Mouse (Mus musculus) MEL (cell line): ENCODE measurements around the gene Npcd. TPM values are rescaled to one million over a fixed set of nuclear protein-coding genes. Genes with fewer than 3 reads are reported as not detected.

Source experiments
- DNase-seq: peaks from one replicate; pipeline ENCODE4 v3.0.0; 2011; ENCODE audit warnings: low read depth, low spot score
- H3K27ac ChIP-seq: 2 replicates; pipeline ENCODE4 v1.5.1; 2012; ENCODE audit warnings: low read depth, mild to moderate bottlenecking, control low read depth, low read length, moderate library complexity; ENCODE audit not compliant: control insufficient read depth
- H3K27me3 ChIP-seq, 2 experiments: fragments of 150-350 bp in 1 of 2; sonication (generic) in 1 of 2; 2 replicates each; pipeline ENCODE4 v1.6.1; 2012; ENCODE audit warnings: low read length in 2 of 2, mild to moderate bottlenecking in 2 of 2, improper control_type of control experiment in 1 of 2, moderate library complexity in 1 of 2; ENCODE audit not compliant: insufficient read depth in 2 of 2, control insufficient read depth in 1 of 2
- H3K36me3 ChIP-seq, 2 experiments: 2 replicates each; pipeline ENCODE4 v1.6.1; 2012 to 2014; ENCODE audit warnings: low read length in 2 of 2, improper control_type of control experiment in 1 of 2, inconsistent platforms in 1 of 2, mild to moderate bottlenecking in 1 of 2; ENCODE audit not compliant: insufficient read depth in 2 of 2, control insufficient read depth in 1 of 2
- H3K4me1 ChIP-seq, 2 experiments: fragments of 150-350 bp in 1 of 2; sonication (generic) in 1 of 2; 2 replicates each; pipeline ENCODE4 v1.6.1; 2012; ENCODE audit warnings: low read length in 2 of 2, improper control_type of control experiment in 1 of 2, mild to moderate bottlenecking in 1 of 2; ENCODE audit not compliant: insufficient read depth in 2 of 2, control insufficient read depth in 1 of 2
- H3K4me3 ChIP-seq, 2 experiments: fragments of 150-350 bp in 1 of 2; sonication (generic) in 1 of 2; 2 replicates each; pipeline ENCODE4 v1.5.1; 2012; ENCODE audit warnings: low read depth in 2 of 2, low read length in 2 of 2, mild to moderate bottlenecking in 2 of 2, moderate library complexity in 2 of 2, control low read depth in 1 of 2, improper control_type of control experiment in 1 of 2; ENCODE audit not compliant: control insufficient read depth in 1 of 2, insufficient read depth in 1 of 2
- H3K79me2 ChIP-seq: 2 replicates; pipeline ENCODE4 v1.6.1; 2012; ENCODE audit warnings: mild to moderate bottlenecking, low read length, moderate library complexity; ENCODE audit not compliant: control insufficient read depth, poor library complexity, insufficient read depth
- H3K9ac ChIP-seq: 2 replicates; pipeline ENCODE4 v1.6.1; 2012; ENCODE audit warnings: low read depth, mild to moderate bottlenecking, control low read depth, low read length, moderate library complexity; ENCODE audit not compliant: control insufficient read depth, poor library complexity, severe bottlenecking
- H3K9me3 ChIP-seq: fragments of 150-350 bp; sonication (generic); replicated peaks from 2 replicates; pipeline ENCODE4 v1.6.1; 2012; ENCODE audit warnings: mild to moderate bottlenecking, low read length, improper control_type of control experiment, moderate library complexity; ENCODE audit not compliant: insufficient read depth
- CHD2 ChIP-seq: IDR thresholded peaks from 2 replicates; pipeline ENCODE4 v1.6.1; 2011; ENCODE audit warnings: low read length, improper control_type of control experiment
- CTCF ChIP-seq, 3 experiments: IDR thresholded peaks in 2 of 3; conservative IDR thresholded peaks in 1 of 3; 2 replicates each; pipeline ENCODE4 v1.5.1; 2011 to 2012; ENCODE audit warnings: low read length in 3 of 3, low read depth in 2 of 3, mild to moderate bottlenecking in 2 of 3, improper control_type of control experiment in 1 of 3, inconsistent platforms in 1 of 3, mixed read lengths in 1 of 3, moderate library complexity in 1 of 3; ENCODE audit not compliant: control insufficient read depth in 1 of 3, insufficient read depth in 1 of 3, poor library complexity in 1 of 3, severe bottlenecking in 1 of 3
- ELF1 ChIP-seq: IDR thresholded peaks from 2 replicates; pipeline ENCODE4 v1.6.1; 2014; ENCODE audit warnings: low read depth, mild to moderate bottlenecking, inconsistent platforms, low read length, improper control_type of control experiment, moderate library complexity
- EP300 ChIP-seq, 2 experiments: IDR thresholded peaks; 2 replicates each; pipeline ENCODE4 v1.6.1; 2011; ENCODE audit warnings: improper control_type of control experiment in 2 of 2, low read length in 2 of 2, low read depth in 1 of 2, mild to moderate bottlenecking in 1 of 2
- GABPA ChIP-seq: IDR thresholded peaks from 2 replicates; pipeline ENCODE4 v1.6.1; 2012; ENCODE audit warnings: low read depth, mild to moderate bottlenecking, inconsistent platforms, low read length, improper control_type of control experiment, moderate library complexity
- KAT2A ChIP-seq: conservative IDR thresholded peaks from 2 replicates; pipeline ENCODE4 v1.6.1; 2012; ENCODE audit warnings: low read depth, low read length, improper control_type of control experiment, inconsistent platforms
- MAFK ChIP-seq: IDR thresholded peaks from 2 replicates; pipeline ENCODE4 v1.6.1; 2011; ENCODE audit warnings: low read depth, mild to moderate bottlenecking, low read length, improper control_type of control experiment, borderline replicate concordance
- MEF2A ChIP-seq: IDR thresholded peaks from 2 replicates; pipeline ENCODE4 v1.6.1; 2014; ENCODE audit warnings: low read depth, mild to moderate bottlenecking, inconsistent platforms, low read length, improper control_type of control experiment; ENCODE audit not compliant: poor library complexity, insufficient replicate concordance, severe bottlenecking; ENCODE audit errors: extremely low read depth
- MXI1 ChIP-seq: IDR thresholded peaks from 2 replicates; pipeline ENCODE4 v1.6.1; 2011; ENCODE audit warnings: mild to moderate bottlenecking, low read depth, low read length, improper control_type of control experiment
- NRF1 ChIP-seq: IDR thresholded peaks from 2 replicates; pipeline ENCODE4 v1.6.1; 2014; ENCODE audit warnings: low read depth, mild to moderate bottlenecking, inconsistent platforms, low read length, improper control_type of control experiment, moderate library complexity; ENCODE audit not compliant: poor library complexity, insufficient read depth, severe bottlenecking
- POLR2AphosphoS5 ChIP-seq: IDR thresholded peaks from 2 replicates; pipeline ENCODE4 v1.6.1; 2012; ENCODE audit warnings: low read depth, borderline replicate concordance, mild to moderate bottlenecking, inconsistent platforms, low read length, moderate library complexity, mixed read lengths
- RAD21 ChIP-seq: IDR thresholded peaks from 2 replicates; pipeline ENCODE4 v1.6.1; 2011; ENCODE audit warnings: mild to moderate bottlenecking, low read depth, low read length, improper control_type of control experiment
- SMC3 ChIP-seq: IDR thresholded peaks from 2 replicates; pipeline ENCODE4 v1.6.1; 2011; ENCODE audit warnings: low read depth, low read length, improper control_type of control experiment
- UBTF ChIP-seq: IDR thresholded peaks from 2 replicates; pipeline ENCODE4 v1.6.1; 2012; ENCODE audit warnings: low read depth, mild to moderate bottlenecking, inconsistent platforms, low read length, improper control_type of control experiment, moderate library complexity, borderline replicate concordance; ENCODE audit not compliant: insufficient read depth
- ZKSCAN1 ChIP-seq: IDR thresholded peaks from 2 replicates; pipeline ENCODE4 v1.6.1; 2012; ENCODE audit warnings: low read depth, mild to moderate bottlenecking, inconsistent platforms, low read length, improper control_type of control experiment, moderate library complexity
- ZMIZ1 ChIP-seq: IDR thresholded peaks from 2 replicates; pipeline ENCODE4 v1.6.1; 2012; ENCODE audit warnings: low read depth, mild to moderate bottlenecking, inconsistent platforms, low read length, improper control_type of control experiment, moderate library complexity
- polyA plus RNA-seq, 2 experiments: library from polyadenylated mRNA; stranded (reverse) in 1 of 2; unstranded in 1 of 2; fragments of >175 nt in 1 of 2; fragments of >200 nt in 1 of 2; gene quantifications; 2 replicates each; pipeline versions ENCODE4 v1.2.1 to v1.2.4; 2012; ENCODE audit warnings: low replicate concordance in 2 of 2, low read depth in 1 of 2; ENCODE audit not compliant: insufficient read length in 2 of 2, insufficient read depth in 1 of 2, missing spikeins in 1 of 2
- total RNA-seq: library from RNA; depleted of rRNA; stranded (reverse); fragments of 300-350 nt; gene quantifications from 2 replicates; pipeline ENCODE4 v1.2.3, GENCODE M21; 2012

Gene Npcd
- total and polyA plus RNA-seq, 3 experiments, result not detected

DNA sequence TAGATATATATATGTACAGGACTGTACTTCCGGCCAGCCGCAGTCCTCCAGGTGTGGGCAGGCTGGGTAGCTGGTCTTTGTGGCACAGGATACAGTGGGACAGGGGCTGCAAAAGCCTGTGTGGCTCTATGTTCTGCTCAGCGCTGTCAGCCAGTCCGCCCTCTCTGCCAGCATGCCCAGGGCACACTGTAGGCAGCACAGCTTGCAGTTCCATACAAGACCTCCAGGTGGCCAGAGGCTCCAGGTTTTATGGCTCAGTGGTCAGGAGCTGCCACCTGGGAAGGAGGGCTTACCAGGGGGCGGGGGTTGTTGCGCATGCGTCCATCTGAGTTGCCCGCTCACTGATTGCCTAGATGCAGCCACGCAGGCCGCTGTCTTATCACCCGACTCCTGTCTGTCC lies 86.0 kb downstream of the Npcd start:
- peaks cover 0 to 3% of the 10 kb centered on the region in 2 experiments; a peak in 2 of 4 replicates for H3K4me1 ChIP-seq
- H3K4me3 ChIP-seq, result no peak overlapping the region
- H3K9ac ChIP-seq, result no peak overlapping the region
- no peaks in the 10 kb centered on the region for H3K27me3 ChIP-seq
- H3K27ac ChIP-seq, result no peak overlapping the region
- H3K9me3 ChIP-seq, result no peaks in the 10 kb centered on the region
- H3K79me2 ChIP-seq, result no peaks in the 10 kb centered on the region
- 0 out of 4 replicates have a peak, but pooled peaks cover 0 to under 1% of the 10 kb centered on the region in 2 experiments for H3K36me3 ChIP-seq
- DNase-seq, result peak; percentile 51
- TF ChIP-seq CTCF (IDR thresholded peaks at IDR 0.05 in 2 of 3, conservative IDR thresholded peaks at IDR 0.05 in 1 of 3; ENCODE audit: control insufficient read depth in 1 of 3, insufficient read depth in 1 of 3, low read depth in 2 of 3, low read length in 3 of 3, poor library complexity in 1 of 3, severe bottlenecking in 1 of 3) (peak; percentile 42 to 71 (median 42)), RAD21 (peak; percentile 7), CHD2 (no peak)

GRCm38 (mm10) chr15:79745883-79746282 lies 88.2 kb downstream of the Npcd start:
- Histone ChIP-seq H3K36me3 (peaks cover 0 to 9% of the 10 kb centered on the region in 2 experiments; a peak in 2 of 4 replicates), H3K27ac (no peak overlapping the region), H3K4me3 (no peak overlapping the region), H3K27me3 (no peaks in the 10 kb centered on the region), H3K79me2 (no peaks in the 10 kb centered on the region; the same call in 1 of the 2 replicates), H3K9me3 (no peaks in the 10 kb centered on the region), H3K4me1 (peaks cover 0 to 11% of the 10 kb centered on the region in 2 experiments; a peak in 2 of 4 replicates)
- no peak for DNase-seq
- TF ChIP-seq MEF2A (no peak), POLR2AphosphoS5 (no peak), MXI1 (no peak), ZMIZ1 (no peak), SMC3 (no peak), NRF1 (no peak)
- TF ChIP-seq, all 39 proteins: peak for 0
- H3K9ac ChIP-seq, result no peak overlapping the region

DNA sequence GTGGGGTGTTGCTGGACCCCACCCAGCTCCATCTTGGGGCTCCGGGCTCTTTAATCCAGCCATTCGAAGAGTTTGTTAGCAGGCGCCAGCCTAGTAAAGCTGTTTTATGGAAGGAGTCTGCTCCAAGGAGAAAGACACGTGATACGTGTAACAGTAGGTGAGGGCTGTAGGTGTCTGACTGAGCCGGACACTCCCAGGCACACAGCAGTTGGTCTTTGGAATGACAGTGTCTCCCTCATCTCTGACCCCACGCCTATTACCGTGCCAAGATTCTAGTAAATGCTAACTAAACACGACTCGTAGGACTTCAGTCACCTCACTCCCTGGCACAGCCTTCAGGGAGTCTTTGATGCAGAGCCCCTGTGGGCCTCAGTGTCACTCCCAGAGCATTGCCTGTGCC lies 88.7 kb downstream of the Npcd start:
- H3K79me2 ChIP-seq, result no peaks in the 10 kb centered on the region; the same call in 1 of the 2 replicates
- H3K9ac ChIP-seq, result no peak overlapping the region
- H3K36me3 ChIP-seq, result peaks cover 0 to 11% of the 10 kb centered on the region in 2 experiments; a peak in 2 of 4 replicates
- peaks cover 0 to 16% of the 10 kb centered on the region in 2 experiments; a peak in 2 of 4 replicates for H3K4me1 ChIP-seq
- no peaks in the 10 kb centered on the region for H3K27me3 ChIP-seq
- no peak overlapping the region for H3K27ac ChIP-seq
- no peak for DNase-seq
- H3K4me3 ChIP-seq, result no peak overlapping the region
- TF ChIP-seq ELF1 (no peak), CTCF (IDR thresholded peaks at IDR 0.05 in 2 of 3, conservative IDR thresholded peaks at IDR 0.05 in 1 of 3; ENCODE audit: control insufficient read depth in 1 of 3, insufficient read depth in 1 of 3, low read depth in 2 of 3, low read length in 3 of 3, poor library complexity in 1 of 3, severe bottlenecking in 1 of 3) (no peak), ZKSCAN1 (no peak), KAT2A (no peak), MAFK (no peak), UBTF (no peak), EP300 (IDR thresholded peaks at IDR 0.05; ENCODE audit: low read depth in 1 of 2, low read length in 2 of 2) (no peak), GABPA (no peak), NRF1 (no peak)
- H3K9me3 ChIP-seq, result no peaks in the 10 kb centered on the region
